Mouse (Mus musculus) spleen, adult 2 months (tissue): ENCODE results near the gene Irf4. TPM values are rescaled to one million over a fixed set of nuclear protein-coding genes. Genes with fewer than 3 reads are reported as not detected.
A peak's percentile ranks its signal among the peaks of the same experiment; 100 is the strongest.

Experiments
- DNase-seq, 2 experiments: peaks; one replicate each; pipeline versions ENCODE4 v3.0.0 to v3.0.0-alpha.2; 2012 to 2021; ENCODE audit warnings: low spot score in 2 of 2, low read depth in 1 of 2
- H3K27ac ChIP-seq: fragments of 200-500 bp; 2 replicates; pipeline ENCODE4 v1.5.1; 2012; ENCODE audit warnings: low read length, inconsistent platforms; ENCODE audit not compliant: insufficient read depth
- H3K27me3 ChIP-seq: fragments of 200-500 bp; 2 replicates; pipeline ENCODE4 v1.6.1; 2012; ENCODE audit warnings: mild to moderate bottlenecking, moderate library complexity, low read length, inconsistent platforms; ENCODE audit not compliant: control insufficient read depth, insufficient read depth
- H3K36me3 ChIP-seq: fragments of 200-500 bp; 2 replicates; pipeline ENCODE4 v1.6.1; 2012; ENCODE audit warnings: mild to moderate bottlenecking, low read length, inconsistent platforms; ENCODE audit not compliant: control insufficient read depth, insufficient read depth
- H3K4me1 ChIP-seq: fragments of 200-500 bp; 2 replicates; pipeline ENCODE4 v1.6.1; 2011; ENCODE audit warnings: inconsistent platforms; ENCODE audit not compliant: control insufficient read depth, insufficient read depth, insufficient read length
- H3K4me3 ChIP-seq: fragments of 200-500 bp; 2 replicates; pipeline ENCODE4 v1.5.1; 2011; ENCODE audit warnings: mild to moderate bottlenecking, inconsistent platforms; ENCODE audit not compliant: insufficient read depth, insufficient read length; ENCODE audit errors: extremely low read depth
- CTCF ChIP-seq: fragments of 200-500 bp; IDR thresholded peaks from 2 replicates; pipeline ENCODE4 v1.5.1; 2011; ENCODE audit warnings: mild to moderate bottlenecking, inconsistent platforms; ENCODE audit not compliant: insufficient read depth, insufficient read length, insufficient replicate concordance; ENCODE audit errors: extremely low read depth
- POLR2A ChIP-seq: fragments of 200-500 bp; IDR thresholded peaks from 2 replicates; pipeline ENCODE4 v1.6.1; 2011; ENCODE audit warnings: low read depth, low read length, inconsistent platforms
- WGBS: fragments of 180-500 bp; shearing (Covaris S2); methylation state at CpG from one replicate; pipeline ENCODE4 v1.1.7; 2018; 5-methylcytosine and 5-hydroxymethylcytosine counted together
- polyA plus RNA-seq: library from polyadenylated mRNA; depleted of rRNA; stranded (reverse); fragments of >200 nt; gene quantifications from 2 replicates; pipeline ENCODE4 v1.2.3, GENCODE M21; 2012; rRNA removed

Irf4 gene
- polyA plus RNA-seq: 16.2 and 17.4 TPM in 2 replicates

DNA sequence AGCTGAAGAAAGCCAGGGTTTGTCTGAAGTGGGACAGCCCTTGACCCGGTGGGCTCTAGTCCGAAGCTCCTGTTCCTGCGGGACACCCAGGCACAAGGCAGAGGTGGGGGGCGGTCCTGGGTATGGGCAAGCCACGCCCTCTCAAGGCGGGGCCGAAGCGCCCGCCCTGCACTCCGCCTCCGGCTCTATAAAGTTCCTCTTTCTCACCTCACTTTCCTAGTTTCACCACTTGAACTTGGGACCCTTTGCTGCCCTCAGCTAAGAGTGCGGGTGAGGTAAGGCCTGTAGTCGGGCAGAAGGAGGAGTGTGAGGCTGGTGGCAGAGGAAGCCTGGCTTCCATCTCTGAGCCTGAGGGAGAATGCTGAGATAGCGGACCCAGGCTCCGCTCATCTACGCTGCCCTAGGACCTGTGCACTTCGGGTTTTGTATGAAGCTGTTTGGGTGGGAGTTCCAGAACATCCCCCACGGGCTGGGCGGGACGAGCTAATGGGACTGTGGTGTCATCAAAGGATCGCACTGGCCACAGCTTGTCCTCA, at the start of gene Irf4:
Gene Irf4, plus strand, starts transcription at position 206 of the 536 bp plus-strand sequence.
- TF ChIP-seq POLR2A (peak; percentile 95), CTCF (no peak)
- H3K4me3 ChIP-seq: peak within 1 kb of the TSS; percentile 72
- 4% methylated on average over 21 of the region's 21 CpGs for WGBS
- peaks cover 18% of the 10 kb centered on the region for H3K36me3 ChIP-seq
- H3K4me1 ChIP-seq: peaks cover 7% of the 10 kb centered on the region
- peak within 1 kb of the TSS; percentile 78 for H3K27ac ChIP-seq
- peak; percentile 78 to 89 for DNase-seq
- no peaks in the 10 kb centered on the region for H3K27me3 ChIP-seq

- peaks cover 6% of the 10 kb centered on the region for H3K4me1 ChIP-seq
- no peak for DNase-seq
- H3K36me3 ChIP-seq: peaks cover 6% of the 10 kb centered on the region; the same call in 1 of the 2 replicates
- H3K4me3 ChIP-seq: no peak overlapping the region
- no peaks in the 10 kb centered on the region for H3K27me3 ChIP-seq
- 72% methylated on average over 5 of the region's 5 CpGs for WGBS
- TF ChIP-seq CTCF (no peak), POLR2A (no peak)
- H3K27ac ChIP-seq: peak overlapping the region; percentile 8; the same call in 1 of the 2 replicates
Observed at GRCm38 (mm10) chr13:30702695-30703094, 46.3 kb upstream of the Irf4 start.

- WGBS: 75% methylated on average over 8 of the region's 8 CpGs
- DNase-seq: no peak
- H3K4me1 ChIP-seq: no peaks in the 10 kb centered on the region
- no peak overlapping the region for H3K27ac ChIP-seq
- no peak overlapping the region for H3K4me3 ChIP-seq
- TF ChIP-seq POLR2A (no peak), CTCF (no peak)
- peaks cover 15% of the 10 kb centered on the region; the same call in 1 of the 2 replicates for H3K36me3 ChIP-seq
- H3K27me3 ChIP-seq: no peaks in the 10 kb centered on the region
Observed at GRCm38 (mm10) chr13:30704246-30705095, 44.6 kb upstream of the Irf4 start.

DNA sequence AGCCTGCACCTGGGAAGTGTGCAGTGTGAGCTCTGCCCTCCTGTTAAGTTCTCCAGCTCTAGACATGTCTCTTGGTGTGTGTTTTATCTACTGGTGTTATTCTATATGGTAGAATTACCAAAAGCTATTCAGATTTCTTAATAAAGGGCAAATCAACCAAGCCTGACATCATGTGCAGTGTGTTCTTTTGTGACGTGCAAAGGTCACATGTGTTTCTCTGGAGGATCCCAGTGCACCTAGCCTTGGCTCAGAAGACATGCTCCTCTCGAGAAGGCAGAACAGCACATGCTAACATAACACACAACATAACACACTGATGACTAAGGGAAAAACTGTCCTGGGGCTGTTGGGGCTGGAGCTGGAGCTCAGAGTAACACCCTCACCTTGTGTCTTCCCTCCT, 38.0 kb upstream of the Irf4 start:
- TF ChIP-seq CTCF: no peak
- TF ChIP-seq POLR2A: no peak
- Histone ChIP-seq H3K27ac (no peak overlapping the region), H3K27me3 (no peaks in the 10 kb centered on the region), H3K36me3 (peaks cover 18% of the 10 kb centered on the region; the same call in 1 of the 2 replicates), H3K4me3 (no peak overlapping the region), H3K4me1 (peaks cover 3% of the 10 kb centered on the region; the same call in 1 of the 2 replicates)
- no peak for DNase-seq
- 76% methylated on average over 2 of the region's 2 CpGs for WGBS

- no peak overlapping the region for H3K4me3 ChIP-seq
- 85% methylated on average over 3 of the region's 3 CpGs for WGBS
- no peaks in the 10 kb centered on the region for H3K27me3 ChIP-seq
- DNase-seq: no peak
- TF ChIP-seq CTCF (no peak), POLR2A (no peak)
- H3K4me1 ChIP-seq: peaks cover 4% of the 10 kb centered on the region; the same call in 1 of the 2 replicates
- H3K36me3 ChIP-seq: peaks cover 15% of the 10 kb centered on the region; the same call in 1 of the 2 replicates
- H3K27ac ChIP-seq: no peak overlapping the region
Observed at GRCm38 (mm10) chr13:30711711-30712110, 37.3 kb upstream of the Irf4 start.

DNA sequence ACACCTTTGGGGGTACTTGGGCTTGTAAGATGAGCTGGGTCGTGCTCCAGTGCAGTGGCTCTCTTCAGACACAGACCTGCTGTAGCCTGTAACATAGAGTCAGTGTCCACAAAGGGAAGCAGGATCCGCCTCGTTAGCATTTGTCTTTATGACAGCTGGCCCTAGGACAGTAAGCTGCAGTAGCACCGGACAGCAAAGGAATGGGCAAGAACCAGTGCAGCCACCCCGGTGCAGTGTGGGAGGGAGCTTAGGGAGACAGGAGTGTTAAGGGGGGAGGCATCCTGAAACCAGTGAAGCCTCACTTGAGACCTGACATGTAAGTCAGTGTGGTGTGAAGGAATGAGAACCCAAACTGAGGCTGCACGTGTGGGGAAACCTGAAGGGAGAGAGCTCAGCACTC, 36.7 kb upstream of the Irf4 start:
- H3K27me3 ChIP-seq: no peaks in the 10 kb centered on the region
- TF ChIP-seq POLR2A (no peak), CTCF (no peak)
- 84% methylated on average over 6 of the region's 6 CpGs for WGBS

DNA sequence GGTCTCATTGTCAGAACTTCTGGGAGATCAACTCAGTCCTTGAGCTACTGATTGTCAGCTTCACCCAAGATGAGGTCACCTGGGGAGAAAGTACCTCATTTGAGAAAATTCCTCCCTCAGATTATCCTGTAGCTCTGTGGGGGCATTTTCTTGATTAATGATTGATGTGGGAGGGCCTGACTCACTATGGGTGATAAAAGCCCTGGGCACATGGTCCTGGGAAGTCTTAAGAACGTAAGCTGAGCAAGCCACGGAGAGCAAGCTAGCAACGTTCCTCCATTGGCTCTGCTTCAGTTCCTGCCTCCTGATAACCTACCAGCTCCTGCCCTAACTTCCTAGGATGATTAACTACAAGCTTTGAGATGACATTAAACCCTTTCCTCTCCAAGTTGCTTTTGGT, 35.4 kb upstream of the Irf4 start:
- no peak for DNase-seq
- no peak for TF ChIP-seq CTCF
- no peak for TF ChIP-seq POLR2A
- no peak overlapping the region for H3K27ac ChIP-seq
- WGBS: 83% methylated on average over 3 of the region's 3 CpGs
- no peak overlapping the region for H3K4me3 ChIP-seq
- H3K27me3 ChIP-seq: no peaks in the 10 kb centered on the region
- H3K4me1 ChIP-seq: peaks cover 4% of the 10 kb centered on the region; the same call in 1 of the 2 replicates
- peaks cover 11% of the 10 kb centered on the region; the same call in 1 of the 2 replicates for H3K36me3 ChIP-seq

More for the DNA sequence above, 36.7 kb upstream of the Irf4 start:
- no peak for DNase-seq
- Histone ChIP-seq H3K4me1 (peaks cover 4% of the 10 kb centered on the region; the same call in 1 of the 2 replicates), H3K36me3 (peaks cover 15% of the 10 kb centered on the region; the same call in 1 of the 2 replicates), H3K4me3 (no peak overlapping the region), H3K27ac (no peak overlapping the region)
